Mouse (Mus musculus) neural tube, embryonic 14.5 days (tissue): ENCODE results near the gene Slc36a2. TPM values are rescaled to one million over a fixed set of nuclear protein-coding genes. Genes with fewer than 3 reads are reported as not detected.

Experiments
- polyA plus RNA-seq: library from polyadenylated mRNA; unstranded; fragments of >200 nt; fragmentation: Nextera tagmentation; extraction: Ambion mirVana; gene quantifications from 2 replicates; pipeline ENCODE4 v1.2.1, GENCODE M21; 2014

Gene Slc36a2
- polyA plus RNA-seq, 1 experiment from 2014 or later = 0.11 TPM

Other genes starting within 250 kb of the Slc36a2 start
- 16.1 TPM in 2 replicates for gene Tnip1, start 222.2 kb downstream of the Slc36a2 start, polyA plus RNA-seq
- gene Anxa6, start 151.6 kb downstream of the Slc36a2 start, polyA plus RNA-seq = 42.3 and 106 TPM in 2 replicates
- gene Ccdc69, start 106.9 kb downstream of the Slc36a2 start, polyA plus RNA-seq = 0.37 TPM in 1 of 2 replicates, not detected in the other
- gene Gm2a, start 87.0 kb downstream of the Slc36a2 start, polyA plus RNA-seq = 30.0 and 32.5 TPM in 2 replicates
- gene Slc36a3, start 33.4 kb downstream of the Slc36a2 start, polyA plus RNA-seq = not detected in 2 replicates
- gene Slc36a1, start 19.3 kb upstream of the Slc36a2 start, polyA plus RNA-seq = 4.9 and 5.5 TPM in 2 replicates
- gene Fat2, start 151.5 kb upstream of the Slc36a2 start, polyA plus RNA-seq = 0.09 TPM in 1 of 2 replicates, not detected in the other
- gene Sparc, start 238.1 kb upstream of the Slc36a2 start, polyA plus RNA-seq = 312 and 741 TPM in 2 replicates